Mouse (Mus musculus) hindbrain, postnatal 0 days (tissue): ENCODE results near the gene Kcnn4. TPM values are rescaled to one million over a fixed set of nuclear protein-coding genes. Genes with fewer than 3 reads are reported as not detected.

Experiments used
- ATAC-seq: fragments of 200-750 bp; cut with Nextera tagmentation; 2 replicates; pipeline ENCODE4 v1.8.0; 2017; ENCODE audit warnings: mild to moderate bottlenecking, moderate TSS enrichment, moderate library complexity
- DNase-seq: peaks from one replicate; pipeline ENCODE4 v3.0.0-alpha.2; 2015; ENCODE audit warnings: low spot score
- H3K27ac ChIP-seq: fragments of 300-500 bp; sonication (generic); 2 replicates; pipeline ENCODE4 v1.5.1; 2014; ENCODE audit warnings: mild to moderate bottlenecking
- H3K27me3 ChIP-seq: fragments of 300-500 bp; sonication (generic); 2 replicates; pipeline ENCODE4 v1.6.1; 2014; ENCODE audit warnings: low read length, mixed read lengths; ENCODE audit not compliant: insufficient read depth
- H3K36me3 ChIP-seq: fragments of 300-500 bp; sonication (generic); 2 replicates; pipeline ENCODE4 v1.6.1; 2014; ENCODE audit warnings: low read length, mixed read lengths; ENCODE audit not compliant: insufficient read depth
- H3K4me1 ChIP-seq: fragments of 300-500 bp; sonication (generic); 2 replicates; pipeline ENCODE4 v1.6.1; 2014; ENCODE audit warnings: antibody characterized with exemption, low read length, mixed read lengths; ENCODE audit not compliant: insufficient read depth
- H3K4me2 ChIP-seq: fragments of 300-500 bp; sonication (generic); 2 replicates; pipeline ENCODE4 v1.6.1; 2014; ENCODE audit warnings: low read depth, mild to moderate bottlenecking, low read length, moderate library complexity, mixed read lengths
- H3K4me3 ChIP-seq: fragments of 300-500 bp; sonication (generic); 2 replicates; pipeline ENCODE4 v1.5.1; 2014; ENCODE audit warnings: low read length
- H3K9ac ChIP-seq: fragments of 300-500 bp; sonication (generic); replicated peaks from 2 replicates; pipeline ENCODE4 v1.6.1; 2014; ENCODE audit warnings: mild to moderate bottlenecking, low read length, moderate library complexity, mixed read lengths
- H3K9me3 ChIP-seq: fragments of 300-500 bp; sonication (generic); 2 replicates; pipeline ENCODE4 v1.6.1; 2016; ENCODE audit warnings: low read length, mixed read lengths
- CTCF ChIP-seq: IDR thresholded peaks from 2 replicates; pipeline ENCODE4 v1.5.1; 2016; ENCODE audit warnings: antibody characterized with exemption, control low read depth, low read depth
- WGBS: fragments of 180-500 bp; shearing (Covaris S2); extraction: QIAGEN DNeasy Blood & Tissue Kit; methylation state at CpG from one replicate; pipeline ENCODE4 v1.1.7; 2014; 5-methylcytosine and 5-hydroxymethylcytosine counted together
- polyA plus RNA-seq: library from polyadenylated mRNA; unstranded; fragments of >200 nt; fragmentation: Nextera tagmentation; extraction: Ambion mirVana; gene quantifications from 2 replicates; pipeline ENCODE4 v1.2.1, GENCODE M21; 2015
- total RNA-seq: library from RNA; depleted of rRNA; stranded (reverse); fragments of >200 nt; gene quantifications from 2 replicates; pipeline ENCODE4 v1.2.3, GENCODE M21; 2014

Kcnn4 gene
- total and polyA plus RNA-seq, 2 experiments from 2014 or later: 1.2 to 3.9 TPM

DNA sequence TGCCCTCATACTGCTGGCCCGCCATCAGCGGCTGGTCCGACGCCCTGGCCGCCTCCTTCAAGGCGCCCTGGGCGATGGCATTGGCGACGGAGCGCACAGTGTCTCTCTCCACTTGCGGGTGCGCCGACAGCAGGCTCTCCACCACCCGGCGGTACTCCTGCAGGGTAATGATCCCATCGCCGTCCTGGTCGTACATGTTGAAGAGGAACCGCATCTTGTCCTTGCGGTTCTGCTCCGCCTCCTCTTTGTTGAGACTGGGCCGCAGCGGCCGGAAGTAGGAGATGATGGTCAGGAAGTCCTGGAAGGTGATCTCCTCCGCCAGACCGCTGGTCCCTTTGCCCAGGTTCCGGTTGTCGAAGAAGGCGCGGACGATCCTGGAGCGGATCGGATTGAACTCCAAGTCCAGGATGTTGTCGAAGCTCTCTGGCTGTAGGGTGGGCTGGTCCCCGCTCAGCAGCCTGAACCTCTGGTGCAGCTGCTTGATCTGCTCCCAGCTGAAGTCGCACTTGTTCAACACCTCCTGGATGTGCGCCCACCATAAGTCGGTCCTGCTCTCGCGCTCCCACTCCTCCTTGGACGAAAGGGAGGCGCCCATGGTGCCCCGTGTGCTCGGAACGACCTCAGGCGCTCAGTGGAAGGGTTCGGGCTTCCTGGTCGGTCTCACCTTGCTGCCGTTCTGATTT is 36.6 kb upstream of the Kcnn4 start, which contains the start of gene Tescl:
Gene Tescl (minus strand): TSS at position 633 of the 683 bp plus-strand sequence.
- WGBS: 51% methylated on average over 49 of the region's 49 CpGs
- DNase-seq: no peak
- Histone ChIP-seq H3K4me2 (0 out of 2 replicates have a peak within 1 kb of the TSS, but pooled peaks have one; percentile 11), H3K4me3 (no peak within 1 kb of the TSS), H3K9ac (no peak within 1 kb of the TSS), H3K4me1 (no peaks in the 10 kb centered on the region), H3K27me3 (no peaks in the 10 kb centered on the region; the same call in 1 of the 2 replicates), H3K9me3 (no peaks in the 10 kb centered on the region), H3K36me3 (no peaks in the 10 kb centered on the region), H3K27ac (no peak within 1 kb of the TSS)
- TF ChIP-seq CTCF: no peak
- no peak for ATAC-seq

DNA sequence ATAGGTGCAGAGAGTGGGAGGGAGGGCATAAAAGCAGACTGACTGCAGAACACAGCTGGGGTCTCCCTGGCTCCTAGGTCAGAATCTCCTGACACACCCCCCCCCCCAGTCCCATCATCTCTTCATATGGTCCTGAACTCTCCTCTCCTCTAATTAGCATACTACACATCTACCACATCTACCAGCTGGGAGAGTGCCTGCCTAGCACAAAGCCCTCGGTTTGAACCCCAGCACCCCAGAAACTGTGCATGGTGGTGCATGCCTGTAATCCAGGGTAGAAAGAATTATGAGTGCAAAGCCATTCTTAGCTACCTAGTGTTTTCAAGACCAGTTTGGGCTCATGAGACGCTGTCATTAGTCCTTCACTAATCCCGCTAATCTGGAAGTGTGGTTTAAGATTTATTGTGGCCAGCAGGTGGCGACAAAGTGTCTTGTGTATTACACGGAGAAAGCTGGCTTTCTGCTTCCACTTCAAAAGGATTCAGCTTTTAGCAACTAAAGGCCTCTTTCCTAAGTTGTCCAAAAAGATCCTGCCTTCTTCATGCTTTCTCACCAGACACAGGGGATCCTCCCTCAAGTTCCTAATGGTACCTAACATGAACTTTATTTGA is 34.3 kb upstream of the Kcnn4 start:
- H3K27ac ChIP-seq: no peak overlapping the region
- no peaks in the 10 kb centered on the region for H3K36me3 ChIP-seq
- DNase-seq: peak; percentile 91
- H3K4me1 ChIP-seq: no peaks in the 10 kb centered on the region
- peak; percentile 82 for TF ChIP-seq CTCF
- H3K9me3 ChIP-seq: no peaks in the 10 kb centered on the region
- H3K9ac ChIP-seq: no peak overlapping the region
- no peak overlapping the region for H3K4me2 ChIP-seq
- peak; percentile 62 for ATAC-seq
- H3K27me3 ChIP-seq: no peaks in the 10 kb centered on the region; the same call in 1 of the 2 replicates
- WGBS: 12% methylated on average over 5 of the region's 5 CpGs
- no peak overlapping the region for H3K4me3 ChIP-seq

DNA sequence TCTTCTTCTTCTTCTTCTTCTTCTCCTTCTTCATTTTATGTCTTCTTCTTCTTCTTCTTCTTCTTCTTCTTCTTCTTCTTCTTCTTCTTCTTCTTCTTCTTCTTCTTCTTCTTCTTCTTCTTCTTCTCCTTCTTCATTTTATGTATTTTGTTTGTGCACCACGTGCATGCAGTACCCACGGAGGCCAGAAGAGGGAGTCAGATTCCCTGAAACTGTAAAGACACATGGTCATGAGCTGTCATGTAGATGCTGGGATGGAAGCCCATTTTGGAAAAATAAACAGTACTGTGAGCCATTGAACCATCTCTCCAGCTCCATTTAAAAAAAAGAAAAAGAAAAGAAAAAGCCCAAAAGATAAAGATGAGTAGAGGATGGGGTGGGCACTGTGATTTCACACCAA is 31.8 kb upstream of the Kcnn4 start:
- Histone ChIP-seq H3K4me3 (no peak overlapping the region), H3K4me2 (no peak overlapping the region), H3K27ac (no peak overlapping the region), H3K4me1 (no peaks in the 10 kb centered on the region), H3K9ac (no peak overlapping the region), H3K27me3 (no peaks in the 10 kb centered on the region; the same call in 1 of the 2 replicates), H3K9me3 (no peaks in the 10 kb centered on the region), H3K36me3 (no peaks in the 10 kb centered on the region)
- TF ChIP-seq CTCF: peak; percentile 40
- ATAC-seq (no peak), DNase-seq (no peak)
- 34% methylated on average over 2 of the region's 2 CpGs for WGBS

DNA sequence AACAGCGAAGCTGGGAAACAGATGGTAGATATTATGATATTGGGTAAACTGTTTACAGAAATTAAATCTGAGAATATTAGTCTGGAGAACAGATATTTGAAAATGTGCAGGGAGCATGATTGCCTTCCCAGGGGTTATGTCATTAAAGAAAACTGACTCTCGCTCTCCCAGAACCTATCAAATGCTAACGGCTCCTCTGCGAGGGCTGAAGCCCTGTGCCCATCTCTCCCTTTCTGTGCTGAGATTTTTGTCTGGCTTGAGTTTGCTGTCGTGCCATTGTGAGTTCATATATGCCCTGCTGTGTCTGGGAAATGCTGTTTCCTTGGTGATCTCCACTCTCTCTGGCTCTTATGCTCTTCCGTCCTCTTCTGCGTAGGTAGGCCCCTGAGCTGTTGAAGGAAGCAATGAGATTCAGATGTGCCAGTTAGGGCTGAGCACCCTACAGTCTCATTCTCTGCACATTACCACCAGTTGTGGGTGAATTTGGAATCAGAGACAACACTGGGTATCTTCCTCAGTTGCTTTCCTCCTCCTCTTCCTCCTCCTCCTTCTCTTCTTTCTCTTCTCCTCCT is 26.3 kb upstream of the Kcnn4 start:
- no peak overlapping the region for H3K9ac ChIP-seq
- ATAC-seq (no peak), DNase-seq (peak; percentile 9)
- H3K4me1 ChIP-seq: no peaks in the 10 kb centered on the region
- H3K4me2 ChIP-seq: no peak overlapping the region
- no peaks in the 10 kb centered on the region for H3K27me3 ChIP-seq
- no peak for TF ChIP-seq CTCF
- H3K36me3 ChIP-seq: no peaks in the 10 kb centered on the region
- 41% methylated on average over 7 of the region's 7 CpGs for WGBS
- H3K27ac ChIP-seq: 0 out of 2 replicates have a peak overlapping the region, but pooled peaks have one; percentile 32
- no peaks in the 10 kb centered on the region for H3K9me3 ChIP-seq
- H3K4me3 ChIP-seq: no peak overlapping the region

- H3K9me3 ChIP-seq: no peaks in the 10 kb centered on the region
- H3K36me3 ChIP-seq: no peaks in the 10 kb centered on the region
- no peak for TF ChIP-seq CTCF
- no peak overlapping the region for H3K4me3 ChIP-seq
- no peak overlapping the region for H3K27ac ChIP-seq
- H3K4me2 ChIP-seq: no peak overlapping the region
- no peaks in the 10 kb centered on the region for H3K27me3 ChIP-seq
- H3K4me1 ChIP-seq: no peaks in the 10 kb centered on the region
- ATAC-seq (no peak), DNase-seq (no peak)
- no peak overlapping the region for H3K9ac ChIP-seq
- 78% methylated on average over 5 of the region's 5 CpGs for WGBS
Measured at GRCm38 (mm10) chr7:24346444-24346843, 23.6 kb upstream of the Kcnn4 start.

- 58% methylated on average over 6 of the region's 6 CpGs for WGBS
- Histone ChIP-seq H3K9ac (no peak within 1 kb of the TSS), H3K36me3 (no peaks in the 10 kb centered on the region), H3K27me3 (no peaks in the 10 kb centered on the region), H3K4me3 (no peak within 1 kb of the TSS), H3K4me2 (no peak within 1 kb of the TSS), H3K9me3 (no peaks in the 10 kb centered on the region), H3K27ac (no peak within 1 kb of the TSS), H3K4me1 (no peaks in the 10 kb centered on the region)
- no peak for TF ChIP-seq CTCF
- DNase-seq: no peak
- no peak for ATAC-seq
Measured at GRCm38 (mm10) chr7:24348896-24349295, 21.2 kb upstream of the Kcnn4 start, which contains the start of gene Lypd5. Gene Lypd5, plus strand, starts transcription at chr7:24349196.
